Mouse (Mus musculus): ENCODE data around the gene C130026I21Rik. TPM values are rescaled to one million over a fixed set of nuclear protein-coding genes. Genes with fewer than 3 reads are reported as not detected.
A peak's percentile ranks its signal among the peaks of the same experiment; 100 is the strongest.
"Not testable (repeated sequence)": the region's sequence is repeated elsewhere in the genome, so short reads cannot be mapped to it uniquely, and the experiment has no call there.

Gene C130026I21Rik
- polyA plus RNA-seq, 1 experiment = not detected

DNA sequence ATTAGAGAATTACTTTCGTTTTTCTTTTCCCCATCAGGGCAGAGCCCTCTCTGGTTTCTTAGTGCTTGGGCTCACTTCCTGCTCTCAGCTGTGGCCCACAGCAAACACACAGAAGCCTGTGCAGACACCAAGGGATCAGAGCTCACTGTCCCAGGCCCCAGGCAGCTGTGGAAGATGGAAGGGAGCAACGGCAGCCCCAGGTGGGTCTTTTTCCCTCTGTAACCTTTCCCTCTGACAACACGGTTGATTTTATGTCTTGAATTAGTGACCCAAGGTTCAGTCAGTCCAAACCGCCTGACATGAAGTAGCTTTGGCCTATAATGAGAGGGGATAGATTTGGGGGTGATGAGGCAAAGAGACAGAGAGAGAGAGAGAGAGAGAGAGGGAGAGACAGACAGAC is 70.8 kb downstream of the C130026I21Rik start:
- not testable (repeated sequence) for H3K4me1 ChIP-seq (ENCODE audit: control insufficient read depth, insufficient read depth, low read length); H3K4me3 ChIP-seq (replicated peaks; ENCODE audit: insufficient read depth, low read depth, low read length); H3K27ac ChIP-seq (ENCODE audit: insufficient read depth, low read length); H3K27me3 ChIP-seq (ENCODE audit: control insufficient read depth, insufficient read depth, low read length); DNase-seq
- WGBS = 89% methylated on average over 3 of the region's 4 CpGs

GRCm38 (mm10) chr1:85198647-85199350 is 71.6 kb downstream of the C130026I21Rik start:
- H3K4me3 ChIP-seq (replicated peaks; ENCODE audit: insufficient read depth, low read depth, low read length); H3K4me1 ChIP-seq (ENCODE audit: control insufficient read depth, insufficient read depth, low read length); H3K27me3 ChIP-seq (ENCODE audit: control insufficient read depth, insufficient read depth, low read length); DNase-seq; H3K27ac ChIP-seq (ENCODE audit: insufficient read depth, low read length): not testable (repeated sequence)

- H3K27me3 ChIP-seq (ENCODE audit: control insufficient read depth, insufficient read depth, low read length); DNase-seq: not testable (repeated sequence)
These were observed 73.6 kb downstream of the C130026I21Rik start for GRCm38 (mm10) chr1:85196732-85197131.

DNA sequence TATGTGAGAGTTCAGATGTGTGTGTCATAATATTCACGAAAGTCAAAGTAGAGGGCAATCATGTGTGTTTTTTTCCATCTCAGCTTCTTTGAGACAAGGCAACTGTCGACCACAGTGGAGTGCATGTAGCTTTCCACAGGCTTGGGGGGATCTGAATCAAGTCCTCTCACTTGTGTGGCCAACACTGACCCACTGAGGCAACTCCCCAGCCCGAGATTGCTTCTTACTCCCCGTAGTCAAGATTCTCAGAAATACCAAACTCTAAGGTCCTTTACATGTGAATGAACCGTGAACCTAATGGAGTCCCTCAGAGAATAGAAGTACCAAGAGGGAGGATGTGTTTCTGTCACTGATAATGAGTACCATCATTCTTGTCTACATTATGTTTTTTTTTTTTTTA is 76.6 kb downstream of the C130026I21Rik start:
- not testable (repeated sequence) for H3K4me3 ChIP-seq (replicated peaks; ENCODE audit: insufficient read depth, low read depth, low read length); DNase-seq; H3K4me1 ChIP-seq (ENCODE audit: control insufficient read depth, insufficient read depth, low read length); H3K27me3 ChIP-seq (ENCODE audit: control insufficient read depth, insufficient read depth, low read length); H3K27ac ChIP-seq (ENCODE audit: insufficient read depth, low read length)
- WGBS = 71% methylated on average over 5 of the region's 5 CpGs

More at GRCm38 (mm10) chr1:85196732-85197131, 73.6 kb downstream of the C130026I21Rik start:
- H3K4me3 ChIP-seq (replicated peaks; ENCODE audit: insufficient read depth, low read depth, low read length); H3K27ac ChIP-seq (ENCODE audit: insufficient read depth, low read length); H3K4me1 ChIP-seq (ENCODE audit: control insufficient read depth, insufficient read depth, low read length): not testable (repeated sequence)
- 52% methylated on average over 4 of the region's 4 CpGs for WGBS

DNA sequence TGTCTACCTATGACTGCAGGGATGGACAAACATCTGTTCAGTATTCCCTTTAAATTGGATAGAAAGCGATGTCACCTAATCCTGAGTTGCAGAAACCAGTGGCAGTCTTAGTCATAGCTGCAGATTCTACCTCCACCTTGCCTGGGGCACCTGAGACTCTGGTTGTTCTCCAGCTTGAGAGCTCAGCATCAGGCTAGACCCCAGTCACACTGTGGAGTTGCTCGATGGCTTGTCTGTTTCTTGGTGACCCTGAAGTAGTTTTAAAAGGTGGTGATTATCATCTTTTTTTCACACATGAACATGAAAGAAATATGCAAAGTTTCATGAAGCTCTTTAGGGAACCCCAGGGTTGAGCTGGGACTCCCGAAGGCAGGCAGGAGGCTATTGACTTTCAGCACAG is 88.4 kb downstream of the C130026I21Rik start:
- 89% methylated on average over 2 of the region's 3 CpGs for WGBS
- not testable (repeated sequence) for H3K4me3 ChIP-seq (replicated peaks; ENCODE audit: insufficient read depth, low read depth, low read length); H3K4me1 ChIP-seq (ENCODE audit: control insufficient read depth, insufficient read depth, low read length); H3K27ac ChIP-seq (ENCODE audit: insufficient read depth, low read length); DNase-seq; H3K27me3 ChIP-seq (ENCODE audit: control insufficient read depth, insufficient read depth, low read length)

- H3K4me1 ChIP-seq (ENCODE audit: control insufficient read depth, insufficient read depth, low read length); H3K27ac ChIP-seq (ENCODE audit: insufficient read depth, low read length); H3K4me3 ChIP-seq (replicated peaks; ENCODE audit: insufficient read depth, low read depth, low read length); DNase-seq; H3K27me3 ChIP-seq (ENCODE audit: control insufficient read depth, insufficient read depth, low read length): not testable (repeated sequence)
- WGBS = 73% methylated on average over 4 of the region's 4 CpGs
These were observed 91.4 kb downstream of the C130026I21Rik start for GRCm38 (mm10) chr1:85178971-85179370.

- 54% methylated on average over 2 of the region's 2 CpGs for WGBS
- H3K4me1 ChIP-seq (ENCODE audit: control insufficient read depth, insufficient read depth, low read length); H3K27ac ChIP-seq (ENCODE audit: insufficient read depth, low read length); H3K27me3 ChIP-seq (ENCODE audit: control insufficient read depth, insufficient read depth, low read length); H3K4me3 ChIP-seq (replicated peaks; ENCODE audit: insufficient read depth, low read depth, low read length); DNase-seq: not testable (repeated sequence)
These were observed 107.5 kb downstream of the C130026I21Rik start for GRCm38 (mm10) chr1:85162841-85163240.

GRCm38 (mm10) chr1:85155151-85155550 is 115.2 kb downstream of the C130026I21Rik start:
- H3K4me1 ChIP-seq (ENCODE audit: control insufficient read depth, insufficient read depth, low read length); DNase-seq; H3K4me3 ChIP-seq (replicated peaks; ENCODE audit: insufficient read depth, low read depth, low read length); H3K27me3 ChIP-seq (ENCODE audit: control insufficient read depth, insufficient read depth, low read length); H3K27ac ChIP-seq (ENCODE audit: insufficient read depth, low read length): not testable (repeated sequence)
- 72% methylated on average over 4 of the region's 5 CpGs for WGBS

GRCm38 (mm10) chr1:85133671-85134070 is 136.7 kb downstream of the C130026I21Rik start:
- H3K4me1 ChIP-seq (ENCODE audit: control insufficient read depth, insufficient read depth, low read length); H3K4me3 ChIP-seq (replicated peaks; ENCODE audit: insufficient read depth, low read depth, low read length); H3K27ac ChIP-seq (ENCODE audit: insufficient read depth, low read length); H3K27me3 ChIP-seq (ENCODE audit: control insufficient read depth, insufficient read depth, low read length); DNase-seq: not testable (repeated sequence)
- 90% methylated on average over 22 of the region's 22 CpGs for WGBS

- DNase-seq; H3K4me3 ChIP-seq (replicated peaks; ENCODE audit: insufficient read depth, low read depth, low read length); H3K27ac ChIP-seq (ENCODE audit: insufficient read depth, low read length); H3K27me3 ChIP-seq (ENCODE audit: control insufficient read depth, insufficient read depth, low read length); H3K4me1 ChIP-seq (ENCODE audit: control insufficient read depth, insufficient read depth, low read length): not testable (repeated sequence)
- WGBS = 88% methylated on average over 4 of the region's 4 CpGs
These were observed 148.5 kb downstream of the C130026I21Rik start for GRCm38 (mm10) chr1:85121841-85122240.

DNA sequence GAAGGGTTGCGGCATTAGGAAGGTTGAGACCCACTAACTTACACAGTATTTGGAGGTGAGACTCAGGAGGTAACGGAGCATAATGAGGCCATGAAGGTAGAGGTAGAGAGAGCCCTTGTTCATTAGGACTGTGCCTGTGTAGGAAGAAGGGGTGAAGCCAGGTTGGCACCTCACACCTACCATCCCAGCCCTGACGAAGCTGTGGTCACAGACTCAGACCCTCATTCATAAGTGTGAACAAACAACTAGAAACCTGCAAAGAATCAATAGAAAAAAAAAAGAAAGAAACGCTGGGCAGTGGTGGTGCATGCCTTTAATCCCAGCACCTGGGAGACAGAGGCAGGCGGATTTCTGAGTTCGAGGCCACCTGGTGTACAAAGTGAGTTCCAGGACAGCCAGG is 152.0 kb downstream of the C130026I21Rik start:
- not testable (repeated sequence) for H3K4me1 ChIP-seq (ENCODE audit: control insufficient read depth, insufficient read depth, low read length); DNase-seq; H3K4me3 ChIP-seq (replicated peaks; ENCODE audit: insufficient read depth, low read depth, low read length); H3K27ac ChIP-seq (ENCODE audit: insufficient read depth, low read length); H3K27me3 ChIP-seq (ENCODE audit: control insufficient read depth, insufficient read depth, low read length)
- 76% methylated on average over 6 of the region's 6 CpGs for WGBS

DNA sequence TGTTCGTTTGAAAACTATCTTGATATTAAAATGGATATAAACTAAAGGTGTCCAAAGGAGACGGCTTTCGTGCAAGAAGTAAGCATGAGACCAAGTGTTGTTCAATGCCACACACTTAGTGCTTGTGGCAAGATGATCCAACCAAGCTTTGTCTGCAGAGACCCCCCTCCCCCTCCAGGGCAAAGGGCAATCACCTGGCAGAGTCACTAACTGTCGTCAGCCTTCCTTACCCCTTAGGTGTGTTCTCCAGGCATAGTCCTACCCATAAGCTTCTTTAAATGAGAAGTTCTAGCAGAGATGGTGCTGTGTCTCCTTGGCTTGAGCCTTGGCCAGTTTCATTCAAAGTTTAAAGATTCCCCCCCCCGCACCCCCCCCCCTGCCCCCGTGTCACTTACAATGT is 152.8 kb downstream of the C130026I21Rik start:
- H3K4me1 ChIP-seq (ENCODE audit: control insufficient read depth, insufficient read depth, low read length); H3K4me3 ChIP-seq (replicated peaks; ENCODE audit: insufficient read depth, low read depth, low read length); H3K27me3 ChIP-seq (ENCODE audit: control insufficient read depth, insufficient read depth, low read length); H3K27ac ChIP-seq (ENCODE audit: insufficient read depth, low read length); DNase-seq: not testable (repeated sequence)
- WGBS = 45% methylated on average over 4 of the region's 6 CpGs

DNA sequence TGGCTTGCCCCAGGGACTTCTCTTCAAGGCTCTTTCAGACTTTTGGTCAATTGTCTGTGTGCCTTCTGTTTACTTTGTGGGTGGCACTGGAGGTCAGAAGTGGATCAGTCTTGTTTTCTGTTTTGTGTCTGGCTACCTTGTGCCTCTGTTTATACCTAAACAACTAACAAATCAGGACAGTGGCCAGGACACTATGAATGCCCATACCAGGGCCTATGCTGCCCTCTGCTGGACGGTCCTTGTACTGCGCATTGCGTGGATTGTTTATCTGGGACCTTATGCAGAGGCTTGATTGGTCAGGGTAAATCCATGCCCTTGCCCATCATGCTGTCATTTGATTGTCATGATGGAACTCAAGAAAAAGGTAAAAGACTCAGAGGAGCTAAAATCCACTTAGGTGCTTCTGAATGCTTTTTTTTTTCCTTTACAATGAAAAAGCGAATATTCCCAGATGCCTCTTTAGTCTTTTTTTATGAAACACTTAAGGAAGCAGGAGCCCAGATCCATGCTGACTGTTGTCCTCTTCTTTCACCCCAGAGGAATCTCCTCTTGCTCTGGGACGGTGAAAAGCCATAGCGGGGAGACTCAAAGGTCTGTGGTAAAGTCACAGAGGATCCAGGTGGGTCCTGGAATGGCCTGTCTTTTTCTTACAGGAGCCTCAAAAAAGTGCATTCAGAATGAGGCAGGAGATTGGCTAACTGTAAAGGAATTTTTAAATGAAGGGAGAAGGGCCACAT is 155.5 kb downstream of the C130026I21Rik start:
- H3K27me3 ChIP-seq (ENCODE audit: control insufficient read depth, insufficient read depth, low read length); H3K27ac ChIP-seq (ENCODE audit: insufficient read depth, low read length); H3K4me1 ChIP-seq (ENCODE audit: control insufficient read depth, insufficient read depth, low read length); H3K4me3 ChIP-seq (replicated peaks; ENCODE audit: insufficient read depth, low read depth, low read length): not testable (repeated sequence)
- peak in 1 of 2 experiments; percentile 37 for DNase-seq
- 49% methylated on average over 6 of the region's 6 CpGs for WGBS
